Mouse (Mus musculus) urinary bladder, postnatal 4 days (tissue): ENCODE data around the gene Oser1.

Experiments used
- DNase-seq, 2 experiments: peaks; one replicate each; pipeline ENCODE4 v3.0.0; 2021 to 2022; ENCODE audit warnings: low spot score in 2 of 2

Oser1 gene

GRCm38 (mm10) chr2:163401221-163401620, 23.3 kb downstream of the Oser1 start:
- peak; percentile 57 to 75 for DNase-seq

- DNase-seq, result no peak
These were observed 25.3 kb downstream of the Oser1 start for GRCm38 (mm10) chr2:163399222-163399621.

GRCm38 (mm10) chr2:163398770-163399169, 25.7 kb downstream of the Oser1 start:
- DNase-seq, result no peak

GRCm38 (mm10) chr2:163397905-163398304, 26.6 kb downstream of the Oser1 start, which contains the start of gene Jph2:
Gene Jph2, minus strand, starts transcription at chr2:163397993.
- DNase-seq, result peak; percentile 65 to 67

- DNase-seq, result no peak
These were observed 27.4 kb downstream of the Oser1 start for GRCm38 (mm10) chr2:163397071-163397470.

GRCm38 (mm10) chr2:163394977-163395376, 29.5 kb downstream of the Oser1 start:
- DNase-seq, result no peak

GRCm38 (mm10) chr2:163393976-163394375, 30.5 kb downstream of the Oser1 start:
- DNase-seq, result no peak

- no peak for DNase-seq
These were observed 31.3 kb downstream of the Oser1 start for GRCm38 (mm10) chr2:163393241-163393640.

- peak in 1 of 2 experiments; percentile 51 for DNase-seq
These were observed 32.1 kb downstream of the Oser1 start for GRCm38 (mm10) chr2:163392436-163392835.

- peak in 1 of 2 experiments; percentile 42 for DNase-seq
These were observed 37.9 kb downstream of the Oser1 start for GRCm38 (mm10) chr2:163386423-163387190.

GRCm38 (mm10) chr2:163385126-163385525, 39.4 kb downstream of the Oser1 start:
- no peak for DNase-seq

GRCm38 (mm10) chr2:163381246-163381645, 43.3 kb downstream of the Oser1 start:
- DNase-seq, result no peak

GRCm38 (mm10) chr2:163379366-163379765, 45.1 kb downstream of the Oser1 start:
- no peak for DNase-seq

- no peak for DNase-seq
These were observed 48.4 kb downstream of the Oser1 start for GRCm38 (mm10) chr2:163376082-163376481.

GRCm38 (mm10) chr2:163375468-163375867, 49.0 kb downstream of the Oser1 start:
- DNase-seq, result no peak

- no peak for DNase-seq
These were observed 51.9 kb downstream of the Oser1 start for GRCm38 (mm10) chr2:163372627-163373026.

GRCm38 (mm10) chr2:163370175-163370574, 54.3 kb downstream of the Oser1 start:
- DNase-seq, result peak in 1 of 2 experiments; percentile 47

- no peak for DNase-seq
These were observed 59.5 kb downstream of the Oser1 start for GRCm38 (mm10) chr2:163364785-163365541.

GRCm38 (mm10) chr2:163362940-163363921, 61.3 kb downstream of the Oser1 start:
- no peak for DNase-seq

GRCm38 (mm10) chr2:163360858-163361623, 63.5 kb downstream of the Oser1 start:
- DNase-seq, result no peak

- no peak for DNase-seq
These were observed 65.2 kb downstream of the Oser1 start for GRCm38 (mm10) chr2:163359253-163359652.
